Mouse (Mus musculus) retina, postnatal 7 days (tissue): ENCODE data around the gene Ogfod2.

Source experiments
- DNase-seq: peaks from one replicate; pipeline ENCODE4 v3.0.0-alpha.2; 2012; ENCODE audit warnings: low read depth, low spot score

The Ogfod2 gene

GRCm38 (mm10) chr5:124111742-124112497 lies at the start of gene Ogfod2:
TSS of gene Ogfod2 (plus strand) at chr5:124112297.
- DNase-seq, result peak; percentile 94

DNA sequence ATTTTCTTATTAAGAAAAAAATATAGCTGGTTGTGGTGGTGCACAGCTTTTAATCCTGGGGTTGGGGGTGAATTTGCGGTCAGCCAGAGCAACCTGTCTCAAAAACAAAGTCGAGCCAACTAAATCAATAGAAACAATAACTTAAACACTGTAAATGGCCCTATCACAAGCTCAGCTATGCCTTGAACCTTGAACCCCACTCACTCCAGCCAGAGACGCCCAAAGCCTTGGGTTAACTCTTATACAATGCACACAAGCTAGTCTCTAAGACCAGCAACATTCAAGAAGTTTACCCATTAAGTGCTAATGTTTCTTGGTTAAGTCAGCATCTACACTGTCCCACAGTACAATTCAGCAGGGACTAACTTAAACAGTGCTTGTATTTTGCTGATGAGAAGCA lies 42.4 kb upstream of the Ogfod2 start:
- no peak for DNase-seq

DNA sequence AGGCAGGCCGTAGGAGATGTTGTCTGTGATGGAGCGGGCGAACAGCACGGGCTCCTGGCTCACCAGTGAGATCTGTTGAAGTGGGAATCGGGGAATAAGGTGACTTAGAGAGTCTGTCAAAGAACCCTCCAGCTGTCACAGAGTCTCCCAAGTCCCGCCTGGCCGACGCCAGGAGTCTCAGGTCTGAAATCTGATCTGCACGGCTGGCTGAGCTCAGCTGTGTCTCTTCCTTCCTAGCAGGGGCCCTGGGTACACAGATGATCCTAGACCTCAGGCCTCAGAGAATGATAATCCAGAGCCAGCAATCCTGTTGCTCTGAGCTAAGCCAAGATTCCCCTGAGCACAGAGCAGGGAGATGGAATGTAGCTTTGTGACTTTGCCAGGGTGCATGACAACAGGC lies 38.4 kb upstream of the Ogfod2 start:
- no peak for DNase-seq

- DNase-seq, result no peak
These were observed 37.2 kb upstream of the Ogfod2 start for GRCm38 (mm10) chr5:124074845-124075307.

DNA sequence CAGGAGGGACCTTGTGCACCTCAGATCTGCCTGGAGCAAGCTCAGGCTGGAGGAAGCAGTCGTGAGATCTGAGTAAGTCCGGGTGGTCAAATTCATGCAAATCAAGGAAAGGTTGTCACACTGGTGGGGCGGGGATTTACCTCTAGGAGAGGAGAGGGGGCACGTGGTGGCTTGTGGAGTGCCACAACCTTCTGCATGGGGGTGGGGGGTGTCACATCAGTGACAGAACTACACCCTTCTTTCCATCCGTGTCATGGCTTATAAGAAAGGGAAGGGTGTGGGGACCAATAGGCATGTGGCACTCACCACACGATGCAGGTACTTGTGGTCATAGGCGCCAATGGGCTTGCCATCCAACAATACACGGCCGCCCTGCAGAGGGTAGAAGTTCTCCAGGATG lies 36.4 kb upstream of the Ogfod2 start:
- DNase-seq, result no peak

- DNase-seq, result no peak
These were observed 35.5 kb upstream of the Ogfod2 start for GRCm38 (mm10) chr5:124076559-124076958.

GRCm38 (mm10) chr5:124077241-124077640 lies 34.9 kb upstream of the Ogfod2 start:
- DNase-seq, result no peak

GRCm38 (mm10) chr5:124077856-124078460 lies 34.1 kb upstream of the Ogfod2 start:
- no peak for DNase-seq

GRCm38 (mm10) chr5:124078794-124079416 lies 33.2 kb upstream of the Ogfod2 start:
- DNase-seq, result peak; percentile 46

DNA sequence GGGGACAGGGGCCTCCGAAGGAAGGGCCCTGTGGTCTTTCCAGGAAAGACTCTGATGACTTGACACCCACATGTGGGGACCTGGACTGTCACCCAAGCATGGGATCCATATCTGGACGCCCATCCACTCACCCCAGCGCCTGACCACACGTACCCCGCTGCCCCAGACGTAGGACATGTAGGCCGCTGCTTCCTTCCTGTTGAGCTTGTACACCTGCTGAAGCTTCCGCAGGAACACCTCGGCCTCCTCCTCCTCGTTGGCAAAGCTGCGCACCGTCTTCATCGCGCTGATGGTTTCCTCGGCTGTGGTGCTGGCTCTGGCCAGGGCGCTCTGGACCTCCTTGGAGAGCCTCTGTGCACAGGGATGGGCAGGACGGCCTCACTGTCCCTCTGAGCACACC lies 32.2 kb upstream of the Ogfod2 start:
- no peak for DNase-seq

DNA sequence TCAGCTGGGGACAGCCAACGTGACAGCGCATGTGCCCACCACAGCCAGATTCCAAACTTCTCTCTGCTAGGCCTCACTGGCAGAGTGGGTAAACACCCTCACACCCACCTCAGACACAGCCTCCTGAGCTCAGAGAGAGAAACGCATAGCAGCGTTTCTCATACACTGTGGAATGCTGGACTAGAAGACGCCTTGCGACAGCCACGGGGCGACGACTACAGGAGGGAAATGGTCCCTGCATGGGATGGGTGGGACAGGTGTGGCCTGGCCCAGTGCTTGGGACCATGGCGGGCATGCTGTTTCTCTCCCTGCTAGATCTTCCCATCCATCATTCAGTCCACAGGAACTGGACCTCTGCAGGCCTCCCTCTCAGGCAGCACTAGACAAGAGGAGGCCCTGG lies 29.6 kb upstream of the Ogfod2 start:
- no peak for DNase-seq

DNA sequence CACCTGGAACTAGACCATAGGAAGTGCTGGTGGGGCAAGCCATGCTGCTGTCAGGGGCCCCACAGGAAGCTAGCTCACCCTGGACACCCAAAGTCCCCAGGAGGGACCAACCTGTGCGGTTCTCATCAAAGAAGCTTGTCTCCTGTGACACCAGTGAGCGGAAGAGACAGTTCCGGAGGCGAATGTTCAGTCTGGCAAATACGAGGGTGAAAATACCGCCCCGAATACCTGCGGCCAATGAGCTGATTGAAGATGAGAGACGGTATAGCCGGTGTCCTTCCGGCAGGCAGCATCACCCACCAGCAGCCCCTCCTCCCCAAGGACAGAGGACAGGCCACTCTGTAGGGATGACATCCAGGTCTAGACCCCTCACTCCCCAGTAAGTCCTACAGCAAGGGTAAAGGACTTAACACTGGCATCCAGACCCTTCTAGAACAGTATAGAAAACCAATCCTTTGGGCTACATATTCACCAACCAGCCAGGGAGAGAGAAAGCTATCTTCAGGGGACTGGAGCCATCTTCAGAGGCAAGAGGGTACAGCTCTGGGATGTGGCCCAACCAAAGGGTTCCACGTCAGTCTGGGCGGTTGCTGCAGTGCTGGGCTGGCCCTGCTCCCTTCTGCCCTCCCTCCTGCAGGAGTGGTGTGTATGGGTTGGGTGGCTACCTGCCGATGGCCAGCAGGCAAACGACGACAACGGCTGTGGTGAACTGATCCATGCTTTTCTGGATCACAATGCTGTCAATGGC lies 29.0 kb upstream of the Ogfod2 start:
- DNase-seq, result no peak

DNA sequence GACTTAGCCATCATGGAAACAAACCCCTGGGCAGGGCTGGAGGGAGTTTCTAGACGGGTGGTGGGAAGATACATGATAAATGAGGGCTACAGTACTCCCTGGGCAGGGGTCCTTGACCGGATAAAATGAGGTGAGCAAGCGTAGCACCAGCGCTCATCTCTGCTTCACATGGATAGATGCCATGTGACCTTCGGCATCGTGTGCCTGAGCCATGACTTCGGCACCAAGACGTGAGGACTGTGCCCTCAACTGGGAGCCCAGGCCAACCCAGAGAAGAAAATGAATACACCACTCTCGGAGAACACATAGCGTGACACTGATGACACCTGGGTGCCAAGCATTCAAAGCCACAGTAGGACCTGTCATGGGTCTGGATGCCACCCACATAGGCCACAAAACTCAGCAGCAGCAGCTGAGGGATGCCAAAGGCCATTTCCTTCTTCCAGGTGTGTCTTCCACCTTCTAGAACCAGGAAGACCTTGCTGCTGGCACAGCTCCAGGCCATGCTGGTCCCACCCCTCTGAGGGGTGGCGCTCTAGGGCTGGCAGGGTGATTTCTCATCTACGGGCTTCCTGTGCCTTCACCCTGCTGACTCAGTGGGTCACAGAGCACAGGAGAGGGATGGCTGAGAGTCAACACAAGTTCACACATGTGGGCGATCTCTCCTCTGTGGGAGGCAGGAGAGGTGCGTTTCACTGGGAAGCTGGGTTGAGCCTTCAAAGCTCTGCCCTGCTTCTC lies 28.1 kb upstream of the Ogfod2 start:
- no peak for DNase-seq

GRCm38 (mm10) chr5:124084588-124085173 lies 27.4 kb upstream of the Ogfod2 start:
- peak; percentile 80 for DNase-seq

GRCm38 (mm10) chr5:124085513-124085912 lies 26.6 kb upstream of the Ogfod2 start:
- no peak for DNase-seq

DNA sequence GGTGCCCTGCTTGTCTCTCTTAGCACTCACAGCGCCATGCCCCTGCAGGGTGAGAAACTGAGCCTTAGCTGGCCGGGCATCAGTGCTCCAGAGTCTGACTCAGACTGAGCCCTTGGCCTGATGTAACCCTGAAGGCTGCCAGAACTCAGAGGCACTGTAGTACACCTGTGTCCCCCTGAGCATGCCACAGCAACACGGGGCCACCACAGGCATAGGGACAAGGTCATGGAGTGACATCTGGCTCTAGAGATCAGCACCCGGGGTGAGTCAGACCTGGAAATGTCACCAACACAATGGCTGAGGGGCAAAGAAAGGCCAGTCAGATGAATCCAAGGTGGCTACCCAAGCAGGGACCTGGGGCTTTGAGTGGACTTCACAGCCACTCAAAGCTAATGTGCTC lies 25.2 kb upstream of the Ogfod2 start:
- DNase-seq, result no peak

- no peak for DNase-seq
These were observed 22.2 kb upstream of the Ogfod2 start for GRCm38 (mm10) chr5:124089868-124090267.

DNA sequence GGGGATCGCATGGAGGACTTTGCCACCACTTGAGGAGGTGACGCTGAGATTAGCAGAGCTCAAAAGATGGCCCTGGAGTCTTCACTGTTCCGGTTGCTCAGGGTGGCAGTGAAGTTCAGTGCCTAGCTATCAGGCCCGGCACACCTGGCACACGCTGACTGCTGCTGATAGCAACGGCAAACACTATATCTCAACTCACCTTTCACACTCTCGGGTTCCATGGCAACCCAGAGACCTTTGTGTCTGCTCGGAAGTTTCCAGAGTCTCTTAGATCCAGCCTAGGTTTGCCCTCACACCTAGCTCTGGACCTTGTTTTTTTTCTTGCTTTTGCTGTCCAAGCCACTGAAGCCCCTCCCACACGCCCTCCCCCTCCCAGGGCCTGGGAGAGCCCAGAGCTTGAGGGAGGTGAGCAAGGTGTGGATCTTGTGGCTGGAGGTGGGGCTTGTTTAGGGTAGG lies 20.1 kb upstream of the Ogfod2 start:
- no peak for DNase-seq

- DNase-seq, result no peak
These were observed 18.8 kb upstream of the Ogfod2 start for GRCm38 (mm10) chr5:124093120-124093794.

DNA sequence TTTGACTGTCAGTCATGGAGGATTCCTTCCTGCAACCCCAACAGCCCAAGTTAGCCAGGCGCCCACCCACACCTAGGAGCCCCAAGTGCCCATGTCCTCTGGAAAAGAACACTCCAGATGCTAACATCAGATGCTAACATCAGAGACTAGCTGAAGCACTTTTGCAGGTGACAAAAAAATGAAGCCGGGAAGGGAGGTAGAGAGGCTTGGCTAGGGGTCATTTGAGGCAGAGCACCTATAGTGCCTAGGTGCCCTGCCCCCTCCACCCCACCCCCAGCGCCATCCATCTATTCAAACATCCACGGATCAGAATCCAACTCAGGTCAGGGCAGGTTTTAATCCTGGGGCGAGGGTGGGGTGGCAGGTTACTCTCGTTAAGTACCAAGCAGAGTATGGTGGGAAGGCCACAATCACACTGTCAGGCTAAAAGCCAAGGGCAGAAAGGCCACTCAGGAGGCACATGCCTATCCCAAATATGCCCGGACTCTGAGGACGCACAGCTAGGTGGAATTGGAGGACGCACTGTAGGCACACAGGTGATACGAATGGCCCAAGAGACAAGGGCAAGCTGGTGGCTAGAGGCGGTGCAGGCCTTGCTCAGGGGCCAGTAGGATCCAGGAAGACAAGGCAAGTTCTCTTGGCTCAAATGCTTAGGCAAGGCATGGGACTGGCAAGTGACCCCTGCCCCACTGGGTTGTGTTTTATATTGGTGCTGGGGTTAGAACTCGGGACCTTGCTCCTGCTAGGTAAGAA lies 18.1 kb upstream of the Ogfod2 start:
- DNase-seq, result no peak
